In genomic region chrX:117299697-117300192, GRCm38 (mm10) we compare ENCODE assay signal across 15 mouse cellular contexts.
DNase-seq lines count a peak whose midpoint lies in the region; ATAC-seq lines count a peak whose summit lies in the region.
"Had no signal": no experiment of that assay in that cellular context is flagged by ENCODE, and none has a peak within 500 bp of the region (broad histone marks: within the 10 kb centered on the region; RNA-seq: fewer than 3 reads in every experiment).

No protein-coding gene starts in this region.

- no peaks in the 10 kb centered on the region for H3K36me3 ChIP-seq in kidney, embryonic 14.5 days (ENCODE audit: control insufficient read depth, insufficient read depth, low read length)
- H3K36me3 ChIP-seq in forebrain, embryonic 16.5 days (ENCODE audit: control insufficient read depth, insufficient read depth): no peaks in the 10 kb centered on the region
- H3K36me3 ChIP-seq: limb, embryonic 12.5 days; liver, embryonic 15.5 days had no signal

- no peak overlapping the region for H3K4me2 ChIP-seq in kidney, embryonic 14.5 days (replicated peaks; ENCODE audit: low read depth, low read length)
- no peak overlapping the region for H3K4me2 ChIP-seq in forebrain, embryonic 16.5 days (ENCODE audit: low read length)
- H3K4me2 ChIP-seq: limb, embryonic 12.5 days; liver, embryonic 15.5 days had no signal

- peak; percentile 60; the same call in 1 of the 2 replicates for ATAC-seq in kidney, embryonic 14.5 days (ENCODE audit: low FRiP score, low TSS enrichment)
- ATAC-seq in forebrain, embryonic 16.5 days: peak; percentile 76
- no peak for ATAC-seq in CD4-positive, CD25-positive, alpha-beta regulatory T cell, adult 4 months

- H3K27ac ChIP-seq in kidney, embryonic 14.5 days (ENCODE audit: low read depth, low read length): no peak overlapping the region
- no peak overlapping the region for H3K27ac ChIP-seq in forebrain, embryonic 16.5 days (ENCODE audit: low read length)
- H3K27ac ChIP-seq: limb, embryonic 12.5 days; liver, embryonic 15.5 days had no signal

- H3K9ac ChIP-seq in kidney, embryonic 14.5 days (ENCODE audit: low read depth, low read length): no peak overlapping the region
- no peak overlapping the region for H3K9ac ChIP-seq in forebrain, embryonic 16.5 days (replicated peaks; ENCODE audit: low read depth, low read length)
- H3K9ac ChIP-seq: limb, embryonic 12.5 days; liver, embryonic 15.5 days had no signal

- no peaks in the 10 kb centered on the region for H3K9me3 ChIP-seq in kidney, embryonic 14.5 days (ENCODE audit: control insufficient read depth, low read length)
- no peaks in the 10 kb centered on the region for H3K9me3 ChIP-seq in forebrain, embryonic 16.5 days (ENCODE audit: control insufficient read depth, low read length)
- H3K9me3 ChIP-seq: limb, embryonic 12.5 days; liver, embryonic 15.5 days had no signal

- 32% methylated on average over 2 of the region's 2 CpGs for WGBS in kidney, embryonic 14.5 days
- 9% methylated on average over 2 of the region's 2 CpGs for WGBS in forebrain, embryonic 16.5 days

- no peak for DNase-seq in kidney, adult 18-20 months
- DNase-seq in ES-CJ7 (ENCODE audit: low read depth, low spot score): peak; percentile 64
- peak; percentile 12 for DNase-seq in embryo, embryonic 11 days
- DNase-seq in cerebellum, adult 11-12 months: no peak
- no peak for DNase-seq in gastrocnemius, postnatal 4 days (ENCODE audit: low spot score in 2 of 2)
- DNase-seq: cerebellum, postnatal 14 days; heart, postnatal 10 days; kidney, postnatal 25 days; lung, postnatal 14 days; thymus, adult 2 months had no signal

- no peak overlapping the region for H3K4me3 ChIP-seq in kidney, embryonic 14.5 days (ENCODE audit: low read length)
- no peak overlapping the region for H3K4me3 ChIP-seq in forebrain, embryonic 16.5 days (replicated peaks; ENCODE audit: low read length)
- H3K4me3 ChIP-seq: limb, embryonic 12.5 days; liver, embryonic 15.5 days had no signal

- H3K4me1 ChIP-seq in kidney, embryonic 14.5 days (ENCODE audit: control insufficient read depth, insufficient read depth, low read length): no peaks in the 10 kb centered on the region
- no peaks in the 10 kb centered on the region for H3K4me1 ChIP-seq in forebrain, embryonic 16.5 days (replicated peaks; ENCODE audit: control insufficient read depth, insufficient read depth, low read length)
- H3K4me1 ChIP-seq: limb, embryonic 12.5 days; liver, embryonic 15.5 days had no signal

- H3K27me3 ChIP-seq in kidney, embryonic 14.5 days (ENCODE audit: control insufficient read depth, insufficient read depth, low read length): no peaks in the 10 kb centered on the region
- no peaks in the 10 kb centered on the region for H3K27me3 ChIP-seq in forebrain, embryonic 16.5 days (replicated peaks; ENCODE audit: control insufficient read depth, insufficient read depth, low read length)
- H3K27me3 ChIP-seq: limb, embryonic 12.5 days; liver, embryonic 15.5 days had no signal

Comparison
In these comparisons a context has a peak if more than half of its experiments do, and no peak if none do; other contexts are left out.
1. DNase-seq: peak in ES-CJ7 (single experiment) and embryo, embryonic 11 days (single experiment); none in kidney, adult 18-20 months (single experiment), cerebellum, adult 11-12 months (single experiment) and gastrocnemius, postnatal 4 days (0 of 2).